Mouse (Mus musculus): ENCODE data around the gene Sprtn.

DNA sequence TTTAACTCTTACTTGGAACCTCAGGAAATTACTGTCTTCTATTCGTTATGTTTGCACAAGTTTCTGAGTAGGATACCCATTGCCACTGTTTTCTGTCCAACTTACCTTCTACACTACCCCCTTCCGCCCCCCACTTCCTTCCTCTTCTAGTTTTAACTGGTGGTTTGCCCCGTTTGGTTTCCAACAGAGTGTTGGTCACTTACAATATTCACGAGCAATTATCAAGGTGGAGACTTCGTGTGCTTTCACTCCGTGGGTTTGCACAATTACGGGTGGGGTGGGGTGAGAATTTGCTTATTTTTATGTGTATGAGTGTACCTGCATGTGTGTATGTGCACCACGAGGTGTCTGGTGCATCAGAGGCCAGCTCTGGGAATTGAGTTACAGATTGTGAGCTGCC is 34.0 kb upstream of the Sprtn start:
- TF ChIP-seq CTCF (IDR thresholded peaks at IDR 0.05; ENCODE audit: control insufficient read depth, insufficient read depth, insufficient read length) (no peak), MAX (IDR thresholded peaks at IDR 0.05) (no peak), CEBPB (IDR thresholded peaks at IDR 0.05; ENCODE audit: low read depth) (no peak), MYOD1 (IDR thresholded peaks at IDR 0.05; ENCODE audit: control insufficient read depth, insufficient read length, low read depth) (no peak)
